Mouse (Mus musculus) midbrain, embryonic 12.5 days (tissue): ENCODE data around the gene 6030468B19Rik. TPM values are rescaled to one million over a fixed set of nuclear protein-coding genes. Genes with fewer than 3 reads are reported as not detected.
"Not testable (repeated sequence)": the region's sequence is repeated elsewhere in the genome, so short reads cannot be mapped to it uniquely, and the experiment has no call there.

Source experiments
- ATAC-seq: fragments of 200-750 bp; cut with Nextera tagmentation; 2 replicates; pipeline ENCODE4 v1.8.0; 2017; ENCODE audit warnings: low read depth, moderate TSS enrichment, moderate library complexity; ENCODE audit not compliant: low FRiP score
- H3K27ac ChIP-seq: fragments of 300-500 bp; sonication (generic); replicated peaks from 2 replicates; pipeline ENCODE4 v1.5.1; 2016; ENCODE audit warnings: mild to moderate bottlenecking
- H3K27me3 ChIP-seq: fragments of 300-500 bp; sonication (generic); 2 replicates; pipeline ENCODE4 v1.6.1; 2016; ENCODE audit warnings: mild to moderate bottlenecking
- H3K36me3 ChIP-seq: fragments of 300-500 bp; sonication (generic); 2 replicates; pipeline ENCODE4 v1.6.1; 2016
- H3K4me1 ChIP-seq: fragments of 300-500 bp; sonication (generic); 2 replicates; pipeline ENCODE4 v1.6.1; 2016
- H3K4me2 ChIP-seq: fragments of 300-500 bp; sonication (generic); replicated peaks from 2 replicates; pipeline ENCODE4 v1.6.1; 2016; ENCODE audit warnings: mild to moderate bottlenecking, moderate library complexity
- H3K4me3 ChIP-seq: fragments of 300-500 bp; sonication (generic); 2 replicates; pipeline ENCODE4 v1.5.1; 2016; ENCODE audit warnings: mild to moderate bottlenecking
- H3K9ac ChIP-seq: fragments of 300-500 bp; sonication (generic); replicated peaks from 2 replicates; pipeline ENCODE4 v1.6.1; 2016; ENCODE audit warnings: mild to moderate bottlenecking, moderate library complexity
- H3K9me3 ChIP-seq: fragments of 300-500 bp; sonication (generic); 2 replicates; pipeline ENCODE4 v1.6.1; 2016; ENCODE audit warnings: mild to moderate bottlenecking
- WGBS: fragments of 180-500 bp; shearing (Covaris S2); methylation state at CpG from one replicate; pipeline ENCODE4 v1.1.7; 2016; 5-methylcytosine and 5-hydroxymethylcytosine counted together
- polyA plus RNA-seq: library from polyadenylated mRNA; unstranded; fragments of >200 nt; fragmentation: Nextera tagmentation; extraction: Ambion mirVana; gene quantifications from 2 replicates; pipeline ENCODE4 v1.2.1, GENCODE M21; 2016

The 6030468B19Rik gene
- polyA plus RNA-seq, 1 experiment from 2014 or later: 0.28 TPM

GRCm38 (mm10) chr11:117810401-117811046, 13.1 kb downstream of the 6030468B19Rik start:
- WGBS: under 1% methylated on average over 21 of the region's 21 CpGs
- ATAC-seq: peak; percentile 77
- Histone ChIP-seq H3K9me3 (no peaks in the 10 kb centered on the region), H3K36me3 (peaks cover 17% of the 10 kb centered on the region; the same call in 1 of the 2 replicates), H3K9ac (peak overlapping the region; percentile 76), H3K4me3 (peak overlapping the region; percentile 78), H3K4me2 (peak overlapping the region; percentile 95), H3K27me3 (peaks cover 25% of the 10 kb centered on the region; the same call in 1 of the 2 replicates), H3K27ac (no peak overlapping the region), H3K4me1 (peaks cover 22% of the 10 kb centered on the region)

- Histone ChIP-seq H3K4me3 (no peak overlapping the region), H3K36me3 (peaks cover 47% of the 10 kb centered on the region)
- WGBS: 85% methylated on average over 5 of the region's 5 CpGs
Measured at GRCm38 (mm10) chr11:117813867-117814266, 16.4 kb downstream of the 6030468B19Rik start.

GRCm38 (mm10) chr11:117814704-117815366, 17.4 kb downstream of the 6030468B19Rik start:
- Histone ChIP-seq H3K9ac (no peak overlapping the region), H3K4me2 (no peak overlapping the region), H3K4me3 (no peak overlapping the region), H3K36me3 (peaks cover 53% of the 10 kb centered on the region), H3K9me3 (no peaks in the 10 kb centered on the region), H3K4me1 (peaks cover 21% of the 10 kb centered on the region), H3K27ac (no peak overlapping the region), H3K27me3 (peaks cover 13% of the 10 kb centered on the region; the same call in 1 of the 2 replicates)
- ATAC-seq: no peak
- 92% methylated on average over 6 of the region's 6 CpGs for WGBS

More at GRCm38 (mm10) chr11:117813867-117814266, 16.4 kb downstream of the 6030468B19Rik start:
- H3K9ac ChIP-seq: no peak overlapping the region
- H3K27ac ChIP-seq: no peak overlapping the region
- H3K9me3 ChIP-seq: no peaks in the 10 kb centered on the region
- no peak for ATAC-seq
- H3K27me3 ChIP-seq: peaks cover 22% of the 10 kb centered on the region; the same call in 1 of the 2 replicates
- no peak overlapping the region for H3K4me2 ChIP-seq
- H3K4me1 ChIP-seq: peaks cover 22% of the 10 kb centered on the region

GRCm38 (mm10) chr11:117815850-117816249, 18.4 kb downstream of the 6030468B19Rik start:
- H3K27ac ChIP-seq, H3K4me2 ChIP-seq, H3K4me3 ChIP-seq, H3K9ac ChIP-seq, H3K9me3 ChIP-seq, H3K27me3 ChIP-seq, ATAC-seq: not testable (repeated sequence)
- Histone ChIP-seq H3K36me3 (peaks cover 57% of the 10 kb centered on the region), H3K4me1 (peaks cover 14% of the 10 kb centered on the region)
- 90% methylated on average over 9 of the region's 9 CpGs for WGBS

DNA sequence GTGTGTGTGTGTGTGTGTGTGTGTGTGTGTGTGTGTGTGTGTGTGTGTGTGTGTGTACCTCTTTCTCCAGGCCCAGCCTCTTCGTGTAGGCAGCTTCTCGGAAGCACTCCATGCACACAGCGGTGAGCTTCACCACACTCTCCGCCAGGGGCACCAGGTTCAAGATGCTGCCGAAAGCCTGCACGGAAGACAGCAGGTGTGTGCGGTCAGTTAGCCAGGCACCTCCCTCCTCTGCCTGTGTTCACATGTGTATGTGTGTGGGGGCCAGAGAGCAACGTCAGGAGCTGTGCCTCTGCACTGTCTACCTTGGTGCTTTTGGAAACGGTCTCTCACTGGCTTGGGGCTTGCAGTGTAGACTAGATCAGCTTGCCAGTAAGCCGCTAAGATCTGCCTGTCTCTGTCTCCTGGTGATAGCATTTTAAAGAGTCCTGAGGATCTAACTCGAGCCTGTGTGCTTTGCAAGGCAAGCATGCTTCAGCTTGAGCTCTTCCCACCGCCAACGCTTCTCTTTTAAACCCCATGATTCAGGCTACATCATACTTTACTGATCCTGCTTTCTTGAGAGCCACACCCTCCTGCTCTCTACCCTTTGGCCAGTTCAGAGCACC, 19.0 kb downstream of the 6030468B19Rik start:
- no peak overlapping the region for H3K4me3 ChIP-seq
- H3K9ac ChIP-seq: no peak overlapping the region
- no peak overlapping the region for H3K4me2 ChIP-seq
- no peaks in the 10 kb centered on the region for H3K9me3 ChIP-seq
- ATAC-seq: no peak
- no peak overlapping the region for H3K27ac ChIP-seq
- H3K27me3 ChIP-seq: no peaks in the 10 kb centered on the region
- WGBS: 91% methylated on average over 12 of the region's 13 CpGs
- peaks cover 11% of the 10 kb centered on the region; the same call in 1 of the 2 replicates for H3K4me1 ChIP-seq
- H3K36me3 ChIP-seq: peaks cover 63% of the 10 kb centered on the region

GRCm38 (mm10) chr11:117819095-117819494, 21.6 kb downstream of the 6030468B19Rik start:
- WGBS: 76% methylated on average over 8 of the region's 8 CpGs
- no peak overlapping the region for H3K9ac ChIP-seq
- no peak overlapping the region for H3K4me2 ChIP-seq
- peaks cover 14% of the 10 kb centered on the region for H3K4me1 ChIP-seq
- H3K36me3 ChIP-seq: peaks cover 70% of the 10 kb centered on the region
- no peaks in the 10 kb centered on the region for H3K27me3 ChIP-seq
- no peak overlapping the region for H3K27ac ChIP-seq
- H3K9me3 ChIP-seq: no peaks in the 10 kb centered on the region
- H3K4me3 ChIP-seq: no peak overlapping the region
- ATAC-seq: no peak

GRCm38 (mm10) chr11:117820173-117820572, 22.7 kb downstream of the 6030468B19Rik start:
- H3K36me3 ChIP-seq: peaks cover 60% of the 10 kb centered on the region
- ATAC-seq: no peak
- H3K4me1 ChIP-seq: peaks cover 25% of the 10 kb centered on the region
- H3K4me3 ChIP-seq: no peak overlapping the region
- no peaks in the 10 kb centered on the region for H3K27me3 ChIP-seq
- WGBS: 91% methylated on average over 7 of the region's 7 CpGs
- H3K4me2 ChIP-seq: no peak overlapping the region
- no peak overlapping the region for H3K9ac ChIP-seq
- no peaks in the 10 kb centered on the region for H3K9me3 ChIP-seq
- no peak overlapping the region for H3K27ac ChIP-seq

DNA sequence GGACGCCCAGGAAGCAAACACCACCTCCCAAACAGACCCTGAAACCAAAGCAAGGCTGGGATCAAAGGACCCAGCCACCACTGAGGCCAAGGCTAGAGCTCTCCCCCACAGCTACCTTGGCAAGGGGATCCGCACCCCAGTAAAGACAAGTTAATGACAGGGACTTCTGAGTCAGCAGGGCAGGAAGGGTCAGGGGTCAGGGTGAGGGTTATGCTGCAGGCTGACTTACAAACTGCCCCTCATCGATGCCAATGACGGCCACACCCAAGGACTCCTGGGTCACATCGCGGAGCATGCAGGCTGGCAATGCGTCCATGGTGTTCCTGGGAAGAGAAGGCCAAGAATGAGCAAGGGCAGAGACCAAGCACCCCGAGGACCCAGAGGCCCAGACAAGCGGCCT, 24.4 kb downstream of the 6030468B19Rik start:
- peaks cover 45% of the 10 kb centered on the region for H3K36me3 ChIP-seq
- H3K27me3 ChIP-seq: no peaks in the 10 kb centered on the region
- no peak overlapping the region for H3K4me2 ChIP-seq
- ATAC-seq: no peak
- 92% methylated on average over 9 of the region's 9 CpGs for WGBS
- peaks cover 42% of the 10 kb centered on the region for H3K4me1 ChIP-seq
- no peak overlapping the region for H3K4me3 ChIP-seq
- H3K9me3 ChIP-seq: no peaks in the 10 kb centered on the region
- no peak overlapping the region for H3K9ac ChIP-seq
- no peak overlapping the region for H3K27ac ChIP-seq

GRCm38 (mm10) chr11:117822728-117823241, 25.3 kb downstream of the 6030468B19Rik start:
- no peaks in the 10 kb centered on the region for H3K9me3 ChIP-seq
- no peak overlapping the region for H3K27ac ChIP-seq
- 95% methylated on average over 7 of the region's 7 CpGs for WGBS
- peaks cover 36% of the 10 kb centered on the region for H3K36me3 ChIP-seq
- H3K4me2 ChIP-seq: no peak overlapping the region
- no peak for ATAC-seq
- no peak overlapping the region for H3K4me3 ChIP-seq
- peaks cover 51% of the 10 kb centered on the region for H3K4me1 ChIP-seq
- no peak overlapping the region for H3K9ac ChIP-seq
- no peaks in the 10 kb centered on the region for H3K27me3 ChIP-seq

- Histone ChIP-seq H3K4me2 (no peak overlapping the region), H3K9ac (no peak overlapping the region), H3K9me3 (no peaks in the 10 kb centered on the region), H3K27ac (no peak overlapping the region), H3K36me3 (peaks cover 31% of the 10 kb centered on the region), H3K4me3 (no peak overlapping the region), H3K4me1 (peaks cover 56% of the 10 kb centered on the region), H3K27me3 (no peaks in the 10 kb centered on the region)
- ATAC-seq: no peak
- WGBS: 95% methylated on average over 6 of the region's 6 CpGs
Measured at GRCm38 (mm10) chr11:117823411-117823810, 26.0 kb downstream of the 6030468B19Rik start.

DNA sequence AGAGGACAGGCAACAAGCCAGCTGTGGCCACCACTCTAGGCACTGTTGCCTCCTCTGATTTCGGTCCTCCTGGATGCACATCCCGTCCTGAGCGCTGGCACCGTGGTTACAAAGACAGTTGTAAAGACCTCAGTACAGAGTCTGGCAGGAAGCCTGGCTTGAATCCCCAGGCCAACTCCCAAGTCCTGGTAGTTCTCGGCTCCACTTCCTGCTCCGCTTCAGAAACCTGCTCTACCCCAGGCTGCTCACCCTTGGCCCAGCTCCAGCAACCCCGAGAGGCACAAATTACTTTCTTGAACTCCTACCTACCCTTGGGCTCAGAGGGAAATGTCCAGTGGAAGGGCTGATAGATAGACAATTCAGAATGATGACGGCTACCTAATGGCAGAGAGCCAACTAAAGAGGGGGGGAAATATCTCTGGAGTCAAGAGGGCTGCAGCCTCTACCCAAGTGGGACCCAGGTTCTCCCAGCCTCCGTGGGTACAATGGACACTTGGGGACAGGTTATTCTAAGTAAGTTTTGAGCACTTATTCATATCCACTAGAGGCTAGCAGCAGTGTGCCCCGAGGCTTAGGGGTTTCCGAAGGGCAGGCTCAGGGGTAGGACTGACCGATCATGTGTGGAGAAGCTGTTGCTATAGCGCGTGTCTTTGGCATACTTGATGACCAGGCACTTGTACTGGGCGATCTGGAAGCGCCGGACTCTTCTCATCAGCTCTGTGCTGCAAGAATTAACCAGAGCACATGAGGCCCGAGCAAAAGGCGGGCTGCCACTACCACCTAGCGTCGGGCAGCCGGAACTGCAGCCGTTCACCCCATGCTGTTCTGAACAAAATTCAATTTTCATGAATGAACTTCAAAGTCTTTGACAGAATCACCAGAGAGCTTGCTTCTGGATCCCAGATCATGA, 26.9 kb downstream of the 6030468B19Rik start:
- no peak overlapping the region for H3K27ac ChIP-seq
- peaks cover 23% of the 10 kb centered on the region for H3K36me3 ChIP-seq
- H3K9ac ChIP-seq: peak overlapping the region; percentile 78
- no peaks in the 10 kb centered on the region for H3K27me3 ChIP-seq
- WGBS: 28% methylated on average over 23 of the region's 23 CpGs
- H3K4me1 ChIP-seq: peaks cover 60% of the 10 kb centered on the region
- ATAC-seq: peak; percentile 77
- H3K4me2 ChIP-seq: peak overlapping the region; percentile 86
- peak overlapping the region; percentile 57 for H3K4me3 ChIP-seq
- no peaks in the 10 kb centered on the region for H3K9me3 ChIP-seq
